Mouse (Mus musculus) ES-Bruce4 (cell line): Measurements from ENCODE around the gene Abca4.

Experiments
- CTCF ChIP-seq: IDR thresholded peaks from one replicate; pipeline ENCODE4 v1.8.1; 2011; ENCODE audit warnings: low read depth, low read length
- POLR2A ChIP-seq: IDR thresholded peaks from one replicate; pipeline ENCODE4 v1.8.1; 2011; ENCODE audit warnings: low read length; ENCODE audit not compliant: insufficient read depth

DNA sequence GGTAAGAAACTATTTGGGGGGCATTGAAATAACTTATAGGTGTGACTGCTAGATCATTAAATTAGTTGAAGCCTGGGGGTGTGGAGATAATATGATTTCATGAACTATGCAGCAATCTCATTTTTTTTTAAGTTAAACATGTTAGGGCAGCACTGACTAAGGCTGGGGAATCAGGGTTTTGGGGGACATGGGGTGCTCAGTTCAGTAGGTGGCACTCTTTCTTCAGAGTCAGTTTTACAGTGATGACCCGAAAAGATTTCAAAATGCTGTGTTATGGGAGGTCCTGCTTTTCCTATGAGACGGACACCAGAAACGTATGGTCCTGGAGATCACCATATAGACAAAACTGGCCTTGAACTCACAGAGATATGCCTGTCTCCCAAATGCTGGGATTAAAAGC, 99.2 kb downstream of the Abca4 start:
- TF ChIP-seq POLR2A (no peak), CTCF (no peak)
